Mouse (Mus musculus) granulocyte monocyte progenitor cell, adult 5-6 weeks (primary cell): ENCODE measurements around the gene Lrig1. TPM values are rescaled to one million over a fixed set of nuclear protein-coding genes. Genes with fewer than 3 reads are reported as not detected.

Experiments used
- ATAC-seq: replicated peaks from 2 replicates; pipeline ENCODE4 v1.8.0; 2016; ENCODE audit warnings: mild to moderate bottlenecking, moderate TSS enrichment, inconsistent platforms; ENCODE audit not compliant: poor library complexity, severe bottlenecking
- total RNA-seq, 2 experiments: library from RNA; stranded (forward) in 1 of 2; stranded (reverse) in 1 of 2; fragments of 200-712, 200-1000 nt in 1 of 2; fragments of >200 nt in 1 of 2; fragmentation: Nextera tagmentation in 1 of 2; gene quantifications; 2 replicates each; pipeline ENCODE4 v1.2.3; 2014 to 2017

Gene Lrig1
- total RNA-seq, 2 experiments from 2014 or later = 0.37 TPM; not detected in 1

DNA sequence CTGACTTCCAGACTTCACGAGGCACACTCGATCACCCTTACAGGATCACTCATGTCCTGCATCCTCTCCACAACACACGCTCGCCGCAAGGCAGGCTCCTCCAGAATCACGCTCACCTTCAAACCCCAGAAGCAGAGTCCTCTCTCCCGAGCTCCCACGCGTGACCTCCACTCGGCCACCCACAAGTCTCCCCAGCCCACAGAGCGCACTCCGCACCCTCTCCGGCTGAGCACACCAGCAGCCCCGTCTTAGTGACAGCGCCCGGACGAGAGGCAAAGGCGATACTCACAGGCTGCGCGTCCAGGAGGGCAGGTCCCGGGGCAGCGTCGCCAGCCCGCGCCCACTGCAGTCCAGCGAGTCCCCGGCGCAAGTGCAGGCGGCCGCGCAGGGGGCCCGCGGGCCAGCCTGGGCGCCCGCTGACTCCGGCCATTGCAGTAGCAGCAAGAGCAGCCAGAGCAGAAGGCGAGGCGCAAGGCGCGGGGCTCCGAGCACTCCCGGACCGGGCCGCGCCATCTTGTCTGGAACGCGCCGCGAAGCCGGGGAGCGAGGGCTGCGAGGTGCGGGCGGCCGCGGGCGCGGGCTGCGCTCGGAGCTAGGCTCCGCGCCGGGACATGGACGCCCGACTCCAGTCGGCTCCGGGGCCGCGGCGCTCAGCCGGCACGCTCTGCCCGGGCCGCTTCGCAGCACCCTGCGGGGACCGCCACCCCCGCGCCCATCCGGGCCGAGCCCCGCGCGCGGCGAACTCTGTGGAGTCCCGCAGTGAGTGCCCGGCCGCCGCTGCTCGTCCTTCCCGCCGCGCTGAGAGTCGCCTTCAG lies 578 bp downstream of the Lrig1 start:
- peak; percentile 11 for ATAC-seq

GRCm38 (mm10) chr6:94698509-94699172 lies 1.3 kb downstream of the Lrig1 start:
- ATAC-seq = no peak

DNA sequence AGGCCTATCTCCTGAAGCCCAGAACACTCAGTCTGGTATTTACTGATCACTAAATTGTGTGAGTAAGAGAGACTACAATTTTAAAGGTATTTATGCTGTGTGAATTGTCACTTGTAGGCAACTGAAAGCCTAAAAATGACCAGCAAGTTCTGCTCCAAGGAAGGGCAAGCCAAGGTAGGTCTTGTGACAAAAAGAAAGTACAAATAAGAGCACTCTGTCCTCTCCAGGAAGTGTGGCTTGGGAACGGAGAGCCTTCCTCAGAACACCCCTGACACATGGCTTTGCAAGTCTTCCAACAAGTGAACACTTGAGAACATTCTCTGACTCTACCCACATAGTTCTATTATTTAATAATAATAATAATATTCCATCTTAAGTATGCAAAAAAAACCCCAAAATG lies 2.5 kb downstream of the Lrig1 start:
- ATAC-seq = no peak

- no peak for ATAC-seq
These were observed 3.5 kb downstream of the Lrig1 start for GRCm38 (mm10) chr6:94696182-94697080.

- no peak for ATAC-seq
These were observed 4.6 kb downstream of the Lrig1 start for GRCm38 (mm10) chr6:94695121-94695930.

DNA sequence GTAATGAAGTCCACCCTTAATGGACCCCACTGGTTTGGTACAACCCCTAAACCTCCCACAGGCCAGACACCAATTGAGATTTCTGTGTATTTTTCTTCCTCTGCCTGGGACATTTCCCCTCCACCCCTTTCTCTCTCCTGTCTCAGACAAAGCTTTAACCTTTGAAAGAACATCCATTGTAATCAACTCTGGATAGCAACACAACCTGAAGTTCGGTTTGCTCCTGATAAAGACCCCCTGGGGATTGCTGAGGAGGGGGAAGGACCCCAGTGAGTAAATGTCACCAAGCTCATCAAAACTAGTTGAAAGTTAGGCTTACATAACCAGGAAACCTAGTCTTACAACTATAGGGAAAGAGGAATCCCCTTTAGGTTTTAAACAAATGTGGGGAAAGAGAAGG lies 5.5 kb downstream of the Lrig1 start:
- no peak for ATAC-seq

- ATAC-seq = no peak
These were observed 6.9 kb downstream of the Lrig1 start for GRCm38 (mm10) chr6:94693091-94693490.

DNA sequence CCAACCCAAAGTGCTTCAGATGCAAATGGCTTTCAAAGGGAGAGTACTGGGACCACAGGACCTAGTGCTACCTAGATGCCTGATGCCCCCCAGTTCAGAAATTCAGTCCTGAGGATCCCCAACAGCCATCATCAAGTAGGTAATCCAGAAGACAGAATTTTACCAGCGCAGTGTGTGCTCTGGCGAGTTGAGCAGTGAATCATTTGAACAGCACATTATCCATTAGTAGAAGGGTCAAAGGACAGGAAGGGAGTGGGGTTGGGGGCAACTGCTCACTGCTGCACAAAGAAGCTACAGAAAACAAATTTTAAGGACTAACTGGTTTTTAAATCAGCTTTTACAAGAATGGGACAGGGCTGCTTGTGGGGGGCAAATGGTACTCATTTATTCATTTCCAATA lies 8.0 kb downstream of the Lrig1 start:
- no peak for ATAC-seq

GRCm38 (mm10) chr6:94690247-94690646 lies 9.7 kb downstream of the Lrig1 start:
- no peak for ATAC-seq

GRCm38 (mm10) chr6:94688722-94689121 lies 11.2 kb downstream of the Lrig1 start:
- ATAC-seq = no peak

DNA sequence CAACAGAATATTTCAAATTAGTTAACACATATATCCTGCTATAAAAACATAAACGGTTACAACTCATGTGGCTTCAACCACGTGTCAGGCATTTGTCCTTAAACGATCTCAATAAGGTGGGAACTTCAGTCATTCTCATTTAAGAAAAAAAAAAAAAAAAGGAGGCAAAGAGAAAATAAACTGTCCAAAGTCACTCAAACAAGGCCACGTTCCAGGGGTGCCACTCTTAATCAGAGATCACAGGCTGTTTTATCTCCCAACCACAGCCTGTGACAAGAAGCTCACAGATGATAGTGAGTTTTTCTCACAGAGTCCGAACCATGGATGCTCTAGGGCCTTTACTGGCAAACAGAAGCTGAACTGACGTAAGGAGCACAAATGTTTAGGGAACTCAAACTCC lies 13.9 kb downstream of the Lrig1 start:
- no peak for ATAC-seq

DNA sequence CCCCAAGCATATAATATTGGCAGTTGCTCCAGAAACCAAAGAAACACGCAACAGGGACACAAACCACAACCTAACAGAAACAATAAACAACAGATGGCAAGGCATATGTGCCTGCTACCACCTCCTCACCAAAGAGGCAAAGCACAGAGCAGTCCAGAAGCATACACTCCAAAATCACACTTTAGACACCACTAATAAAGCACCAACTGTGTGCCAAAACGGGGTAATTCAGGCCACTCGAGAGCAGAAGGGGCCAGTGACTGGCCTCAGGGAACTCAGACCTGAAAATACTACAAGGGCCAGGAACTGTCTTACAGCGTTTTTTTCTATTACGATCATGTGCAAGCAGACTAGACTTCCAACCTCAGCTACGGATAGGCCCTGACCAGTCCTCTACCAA lies 14.3 kb downstream of the Lrig1 start:
- ATAC-seq = no peak

- no peak for ATAC-seq
These were observed 15.0 kb downstream of the Lrig1 start for GRCm38 (mm10) chr6:94684844-94685557.

- ATAC-seq = no peak
These were observed 16.3 kb downstream of the Lrig1 start for GRCm38 (mm10) chr6:94683701-94684100.

GRCm38 (mm10) chr6:94682270-94682618 lies 17.7 kb downstream of the Lrig1 start:
- ATAC-seq = peak; percentile 40

DNA sequence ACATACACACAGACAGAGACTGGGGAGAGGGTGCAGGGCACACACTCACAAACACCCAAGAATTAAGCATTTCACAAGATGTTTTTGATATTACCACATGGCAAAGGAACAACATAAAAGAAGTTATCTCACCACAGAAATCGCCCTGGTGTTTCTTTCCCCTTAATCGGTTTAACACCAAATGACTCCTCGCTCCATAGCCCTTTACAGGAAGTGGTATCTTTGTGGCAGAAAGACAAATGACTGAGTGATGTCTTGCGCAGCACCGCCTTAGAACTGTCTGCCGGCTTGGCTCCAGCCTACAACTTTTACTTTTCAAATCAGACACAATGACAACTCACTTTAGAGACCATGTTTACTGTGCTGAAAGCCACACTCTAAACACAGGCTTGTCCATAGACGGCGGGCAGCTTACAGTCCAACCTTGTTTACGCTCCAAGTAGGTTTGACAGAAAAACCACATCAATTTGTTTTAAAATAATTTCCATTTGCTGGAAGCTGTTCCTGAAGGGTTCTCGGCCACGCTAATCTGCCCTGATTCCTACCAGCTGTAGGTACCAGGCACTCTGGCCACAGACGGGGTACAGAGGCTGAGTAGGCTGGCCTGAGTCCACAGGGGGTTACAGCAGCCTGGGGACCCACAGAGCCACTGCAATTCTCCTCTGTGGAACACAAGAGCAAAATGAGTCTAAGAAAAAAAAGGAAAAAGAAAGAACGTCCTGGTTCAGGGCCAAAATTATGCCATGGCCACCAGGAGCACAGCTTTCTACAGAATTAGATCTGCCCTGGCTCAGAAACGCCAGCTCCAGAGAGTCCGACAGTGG lies 18.3 kb downstream of the Lrig1 start:
- peak; percentile 87 for ATAC-seq

DNA sequence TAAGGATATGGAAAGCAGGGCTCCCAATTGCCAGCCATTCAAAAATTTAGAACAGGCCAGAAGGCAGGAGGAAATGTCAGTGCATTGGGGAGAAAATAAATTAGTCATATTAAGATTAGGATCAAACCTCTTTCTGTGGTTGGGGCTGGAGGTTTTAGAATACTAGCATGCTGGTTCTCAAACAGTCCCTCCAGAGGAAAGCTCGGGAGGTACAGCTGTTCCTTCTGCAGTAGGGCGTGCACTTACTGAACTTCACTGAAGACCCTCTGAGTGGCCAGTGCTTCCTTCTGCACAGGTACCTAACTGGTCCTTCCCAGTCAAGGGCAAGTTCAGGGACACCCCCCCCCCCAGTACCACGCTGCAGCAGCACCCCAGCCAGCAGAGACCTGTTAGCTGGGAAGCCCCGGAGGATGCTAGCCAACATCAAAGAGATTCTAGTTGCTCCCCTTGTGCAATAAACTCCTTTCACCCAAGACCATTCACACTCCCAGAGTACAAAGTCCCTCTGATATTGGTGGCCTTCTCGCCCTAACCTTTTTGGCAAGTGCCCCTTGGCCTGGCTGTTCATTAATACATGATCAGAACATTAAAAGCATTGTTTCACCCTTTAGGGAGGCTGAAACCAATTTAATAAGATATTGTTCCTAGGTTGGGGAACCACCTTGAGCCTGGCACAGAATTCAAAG lies 19.1 kb downstream of the Lrig1 start:
- ATAC-seq = peak; percentile 20

DNA sequence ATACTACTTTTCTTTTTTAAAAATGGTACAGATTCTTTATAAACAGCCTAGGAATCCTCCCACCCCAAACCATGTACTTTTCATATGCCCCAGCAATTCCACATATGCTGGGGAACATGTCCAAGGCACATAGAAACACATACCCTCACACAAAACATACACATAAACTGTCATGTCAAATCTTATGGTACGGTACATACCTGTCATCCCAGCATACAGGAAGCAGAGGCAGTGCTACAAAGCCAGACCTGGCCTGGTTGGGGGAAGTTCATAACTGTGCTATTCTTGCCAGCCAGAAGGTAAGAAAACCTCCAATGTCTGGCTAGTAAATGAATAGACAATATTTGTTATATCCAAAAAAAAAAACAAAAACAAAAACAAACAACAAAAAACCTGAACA lies 20.7 kb downstream of the Lrig1 start:
- no peak for ATAC-seq
